Mouse (Mus musculus) limb, embryonic 15.5 days (tissue): ENCODE data around the gene Gm765. TPM values are rescaled to one million over a fixed set of nuclear protein-coding genes. Genes with fewer than 3 reads are reported as not detected.

Experiments
- ATAC-seq: fragments of 200-750 bp; cut with Nextera tagmentation; 2 replicates; pipeline ENCODE4 v1.8.0; 2017; ENCODE audit warnings: low read depth, moderate TSS enrichment; ENCODE audit not compliant: insufficient number of reproducible peaks, low FRiP score, low TSS enrichment
- H3K27ac ChIP-seq: fragments of 300-500 bp; sonication (generic); 2 replicates; pipeline ENCODE4 v1.5.1; 2015; ENCODE audit warnings: moderate library complexity, mild to moderate bottlenecking, inconsistent platforms
- H3K27me3 ChIP-seq: fragments of 300-500 bp; sonication (generic); 2 replicates; pipeline ENCODE4 v1.6.1; 2015; ENCODE audit warnings: inconsistent platforms
- H3K36me3 ChIP-seq: fragments of 300-500 bp; sonication (generic); 2 replicates; pipeline ENCODE4 v1.6.1; 2015; ENCODE audit warnings: inconsistent platforms
- H3K4me1 ChIP-seq: fragments of 300-500 bp; sonication (generic); 2 replicates; pipeline ENCODE4 v1.6.1; 2015; ENCODE audit warnings: inconsistent platforms
- H3K4me2 ChIP-seq: fragments of 300-500 bp; sonication (generic); 2 replicates; pipeline ENCODE4 v1.6.1; 2015; ENCODE audit warnings: mild to moderate bottlenecking, inconsistent platforms
- H3K4me3 ChIP-seq: fragments of 300-500 bp; sonication (generic); 2 replicates; pipeline ENCODE4 v1.5.1; 2015; ENCODE audit warnings: mild to moderate bottlenecking, inconsistent platforms
- H3K9ac ChIP-seq: fragments of 300-500 bp; sonication (generic); 2 replicates; pipeline ENCODE4 v1.6.1; 2015; ENCODE audit warnings: inconsistent platforms
- H3K9me3 ChIP-seq: fragments of 300-500 bp; sonication (generic); 2 replicates; pipeline ENCODE4 v1.6.1; 2016; ENCODE audit warnings: inconsistent platforms
- WGBS: fragments of 180-500 bp; shearing (Covaris S2); methylation state at CpG from one replicate; pipeline ENCODE4 v1.1.7; 2015; 5-methylcytosine and 5-hydroxymethylcytosine counted together
- polyA plus RNA-seq: library from polyadenylated mRNA; unstranded; fragments of >200 nt; fragmentation: Nextera tagmentation; extraction: Ambion mirVana; gene quantifications from 2 replicates; pipeline ENCODE4 v1.2.1, GENCODE M21; 2015

Gene Gm765
- polyA plus RNA-seq, 1 experiment from 2014 or later: 1.6 TPM

DNA sequence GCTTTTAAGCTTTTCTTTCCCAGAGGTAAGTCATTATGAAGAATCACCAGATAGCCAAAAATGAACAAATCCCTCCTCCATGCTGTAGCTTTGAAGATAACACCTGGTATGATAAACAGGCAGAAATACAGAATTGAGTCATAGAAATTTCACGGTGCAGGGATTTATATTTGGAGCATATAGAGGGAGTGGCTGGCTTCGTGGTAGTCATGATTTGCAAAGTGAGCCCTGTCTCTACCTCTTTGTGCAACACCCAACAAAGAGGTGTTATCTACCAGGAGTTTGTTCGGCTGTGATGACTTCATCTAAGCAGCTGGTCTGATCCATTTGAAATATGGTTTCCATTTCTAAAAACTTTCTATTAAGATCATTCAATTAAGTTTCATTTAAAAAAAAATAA, 130.3 kb downstream of the Gm765 start:
- Histone ChIP-seq H3K36me3 (no peaks in the 10 kb centered on the region), H3K4me2 (no peak overlapping the region), H3K27me3 (no peaks in the 10 kb centered on the region), H3K27ac (no peak overlapping the region), H3K9ac (no peak overlapping the region), H3K4me3 (no peak overlapping the region), H3K9me3 (no peaks in the 10 kb centered on the region), H3K4me1 (peaks cover 18% of the 10 kb centered on the region)
- 43% methylated on average over 3 of the region's 3 CpGs for WGBS
- ATAC-seq: no peak

DNA sequence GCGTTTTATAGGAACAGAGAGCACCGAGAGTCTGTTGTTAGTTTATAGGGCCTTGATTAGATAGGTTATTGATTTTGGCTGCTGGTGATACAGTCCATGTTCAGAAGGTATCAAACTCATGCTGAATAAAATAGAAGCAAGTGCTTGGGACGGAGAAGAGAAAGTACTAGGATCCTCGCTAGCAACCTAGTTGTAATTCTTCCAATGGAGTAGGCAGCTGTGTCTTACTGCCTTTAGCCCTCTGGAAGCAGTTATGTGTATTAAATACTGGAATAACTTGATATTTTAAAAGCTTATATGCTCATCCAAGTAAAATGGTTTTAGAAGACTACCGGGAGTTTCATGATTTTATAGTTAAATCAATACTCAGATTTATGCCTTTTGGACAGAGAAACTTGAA, 132.3 kb downstream of the Gm765 start:
- 35% methylated on average over 5 of the region's 5 CpGs for WGBS
- Histone ChIP-seq H3K36me3 (no peaks in the 10 kb centered on the region), H3K4me1 (peaks cover 18% of the 10 kb centered on the region), H3K4me3 (no peak overlapping the region), H3K9me3 (no peaks in the 10 kb centered on the region), H3K27ac (peak overlapping the region; percentile 77), H3K27me3 (no peaks in the 10 kb centered on the region), H3K9ac (no peak overlapping the region), H3K4me2 (no peak overlapping the region)
- peak; percentile 58; the same call in 1 of the 2 replicates for ATAC-seq

DNA sequence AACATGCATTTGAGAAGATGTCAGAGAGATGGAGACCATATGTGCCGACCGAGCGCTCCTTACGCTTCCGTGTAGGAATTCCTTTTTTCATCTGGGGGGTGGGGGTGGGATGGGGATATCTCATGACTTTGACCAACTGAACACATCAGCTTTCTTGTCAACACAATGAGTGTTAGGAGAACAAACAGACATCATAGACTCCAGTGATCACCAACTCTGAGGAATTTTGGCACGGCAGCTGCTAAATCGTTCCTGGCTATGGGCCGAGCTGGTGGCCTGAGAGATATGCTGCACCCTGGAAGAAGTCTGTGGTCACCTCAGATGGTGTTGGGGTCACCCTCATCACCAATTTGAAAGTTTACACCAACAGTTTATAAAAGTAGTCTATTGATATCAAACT, 134.5 kb downstream of the Gm765 start:
- no peak for ATAC-seq
- Histone ChIP-seq H3K9me3 (no peaks in the 10 kb centered on the region), H3K27ac (no peak overlapping the region), H3K4me3 (no peak overlapping the region), H3K27me3 (no peaks in the 10 kb centered on the region), H3K36me3 (no peaks in the 10 kb centered on the region), H3K4me1 (peaks cover 18% of the 10 kb centered on the region), H3K9ac (no peak overlapping the region), H3K4me2 (no peak overlapping the region)
- WGBS: 87% methylated on average over 8 of the region's 8 CpGs

DNA sequence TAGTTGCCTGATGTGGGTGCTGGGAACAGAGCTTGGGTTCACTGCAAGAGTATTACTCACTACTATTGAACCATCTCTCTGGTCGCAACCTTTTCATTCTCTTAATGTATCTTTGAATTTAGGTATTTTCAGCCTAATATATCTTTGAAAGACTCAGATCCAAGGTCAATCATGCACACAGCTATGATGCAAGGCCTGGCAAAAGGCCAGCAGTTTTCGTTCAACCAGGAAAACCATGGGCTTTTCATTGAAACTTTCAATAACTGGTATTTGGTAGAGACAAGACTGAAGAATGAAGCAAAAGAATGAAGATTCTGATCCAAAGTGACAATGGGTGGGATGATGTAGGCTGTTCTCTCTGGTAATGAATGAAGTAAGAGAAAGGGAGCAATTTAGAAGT, 143.8 kb downstream of the Gm765 start:
- ATAC-seq: no peak
- H3K36me3 ChIP-seq: no peaks in the 10 kb centered on the region
- H3K4me3 ChIP-seq: no peak overlapping the region
- H3K9ac ChIP-seq: no peak overlapping the region
- no peaks in the 10 kb centered on the region for H3K9me3 ChIP-seq
- no peaks in the 10 kb centered on the region for H3K27me3 ChIP-seq
- H3K4me2 ChIP-seq: no peak overlapping the region
- 82% methylated on average over 2 of the region's 2 CpGs for WGBS
- no peaks in the 10 kb centered on the region for H3K4me1 ChIP-seq
- H3K27ac ChIP-seq: no peak overlapping the region

DNA sequence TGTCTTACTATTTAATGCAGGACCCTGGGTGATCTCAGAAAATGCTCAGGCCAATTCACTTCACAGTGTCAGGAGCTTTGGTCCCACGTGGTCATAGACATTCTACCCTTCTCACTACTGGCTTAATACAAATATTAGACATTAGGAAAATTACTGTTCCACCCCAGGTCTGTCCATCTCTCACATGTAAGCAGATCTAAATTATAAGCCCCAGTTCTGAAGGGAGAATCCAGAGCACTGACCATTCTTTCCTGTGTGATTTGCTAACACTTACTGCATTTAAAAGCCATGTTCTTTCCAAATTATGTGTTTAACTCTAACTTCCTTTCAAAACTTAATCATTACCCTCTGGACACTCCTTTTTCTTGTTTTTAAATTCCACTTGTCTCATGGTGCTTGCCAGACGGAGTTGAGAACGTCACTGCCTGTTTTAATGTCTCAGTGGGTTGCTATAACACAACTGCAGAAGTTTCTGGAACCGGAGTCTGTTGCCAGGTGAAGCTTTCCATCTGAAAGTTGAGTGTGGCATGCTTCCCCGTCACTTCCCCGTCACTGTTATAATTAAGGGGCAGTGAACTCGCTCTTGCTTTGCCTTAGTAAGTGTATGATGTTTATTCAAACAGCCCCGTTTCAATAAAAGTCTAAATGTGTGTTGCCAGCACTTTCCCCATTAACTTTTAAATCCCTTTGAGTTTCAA, 151.7 kb downstream of the Gm765 start:
- H3K9ac ChIP-seq: no peak overlapping the region
- ATAC-seq: peak; percentile 86; the same call in 1 of the 2 replicates
- H3K4me1 ChIP-seq: peaks cover 6% of the 10 kb centered on the region; the same call in 1 of the 2 replicates
- H3K4me2 ChIP-seq: no peak overlapping the region
- no peak overlapping the region for H3K4me3 ChIP-seq
- peak overlapping the region; percentile 81 for H3K27ac ChIP-seq
- no peaks in the 10 kb centered on the region for H3K9me3 ChIP-seq
- no peaks in the 10 kb centered on the region for H3K27me3 ChIP-seq
- no peaks in the 10 kb centered on the region for H3K36me3 ChIP-seq
- WGBS: 33% methylated on average over 8 of the region's 8 CpGs
